Mouse (Mus musculus): ENCODE measurements around the gene Mcm2.

GRCm38 (mm10) chr6:88857830-88858229 lies 40.8 kb downstream of the Mcm2 start:
- TF ChIP-seq CTCF (IDR thresholded peaks at IDR 0.05; ENCODE audit: low read depth), result no peak
- no peak for TF ChIP-seq EP300 (IDR thresholded peaks at IDR 0.05; ENCODE audit: low read depth)

Measured in heart, postnatal 0 days (tissue).